Mouse (Mus musculus) MEL (cell line): ENCODE results near the gene Tep1.
"Not testable (repeated sequence)": the region's sequence is repeated elsewhere in the genome, so short reads cannot be mapped to it uniquely, and the experiment has no call there.

Source experiments
- CTCF ChIP-seq, 3 experiments: IDR thresholded peaks in 2 of 3; conservative IDR thresholded peaks in 1 of 3; 2 replicates each; pipeline ENCODE4 v1.5.1; 2011 to 2012; ENCODE audit warnings: low read length in 3 of 3, low read depth in 2 of 3, mild to moderate bottlenecking in 2 of 3, improper control_type of control experiment in 1 of 3, inconsistent platforms in 1 of 3, mixed read lengths in 1 of 3, moderate library complexity in 1 of 3; ENCODE audit not compliant: control insufficient read depth in 1 of 3, insufficient read depth in 1 of 3, poor library complexity in 1 of 3, severe bottlenecking in 1 of 3
- POLR2A ChIP-seq, 2 experiments: IDR thresholded peaks; 2 replicates each; pipeline ENCODE4 v1.6.1; 2011 to 2012; ENCODE audit warnings: low read length in 2 of 2, mild to moderate bottlenecking in 2 of 2, control low read depth in 1 of 2, improper control_type of control experiment in 1 of 2, low read depth in 1 of 2, moderate library complexity in 1 of 2; ENCODE audit not compliant: control insufficient read depth in 1 of 2, insufficient read depth in 1 of 2, poor library complexity in 1 of 2
- SIN3A ChIP-seq: IDR thresholded peaks from 2 replicates; pipeline ENCODE4 v1.6.1; 2012; ENCODE audit warnings: low read length, improper control_type of control experiment, inconsistent platforms
- UBTF ChIP-seq: IDR thresholded peaks from 2 replicates; pipeline ENCODE4 v1.6.1; 2012; ENCODE audit warnings: low read depth, mild to moderate bottlenecking, inconsistent platforms, low read length, improper control_type of control experiment, moderate library complexity, borderline replicate concordance; ENCODE audit not compliant: insufficient read depth

GRCm38 (mm10) chr14:50806469-50806868 lies 63.9 kb downstream of the Tep1 start:
- not testable (repeated sequence) for TF ChIP-seq CTCF (IDR thresholded peaks at IDR 0.05 in 2 of 3, conservative IDR thresholded peaks at IDR 0.05 in 1 of 3; ENCODE audit: control insufficient read depth in 1 of 3, insufficient read depth in 1 of 3, low read depth in 2 of 3, low read length in 3 of 3, poor library complexity in 1 of 3, severe bottlenecking in 1 of 3); POLR2A (IDR thresholded peaks at IDR 0.05; ENCODE audit: control insufficient read depth in 1 of 2, insufficient read depth in 1 of 2, low read depth in 1 of 2, low read length in 2 of 2, poor library complexity in 1 of 2); SIN3A; UBTF
